8 mouse cellular contexts compared by ENCODE assay signal in genomic region chr5:31200327-31200768, GRCm38 (mm10). TPM values are rescaled to one million over a fixed set of nuclear protein-coding genes. Genes with fewer than 3 reads are reported as not detected.
DNase-seq lines count a peak whose midpoint lies in the region; ATAC-seq and TF ChIP-seq lines count a peak whose summit lies in the region.

No protein-coding gene starts in this region.

- 85% methylated on average over 27 of the region's 27 CpGs for WGBS in cerebellum, adult 2 months
- WGBS in neural tube, embryonic 11.5 days = 90% methylated on average over 27 of the region's 27 CpGs
- 88% methylated on average over 27 of the region's 27 CpGs for WGBS in intestine, embryonic 16.5 days
- WGBS in neural tube, embryonic 12.5 days = 90% methylated on average over 27 of the region's 27 CpGs

- H3K9ac ChIP-seq in neural tube, embryonic 11.5 days (ENCODE audit: low read length) = no peak overlapping the region
- no peak overlapping the region for H3K9ac ChIP-seq in intestine, embryonic 16.5 days (ENCODE audit: low read depth, low read length)
- H3K9ac ChIP-seq in neural tube, embryonic 12.5 days = peak overlapping the region; percentile 17; the same call in 1 of the 2 replicates

- H3K4me3 ChIP-seq in cerebellum, adult 2 months (replicated peaks; ENCODE audit: insufficient read depth, low read depth, low read length) = no peak overlapping the region
- peak overlapping the region; percentile 12; the same call in 1 of the 2 replicates for H3K4me3 ChIP-seq in neural tube, embryonic 11.5 days (ENCODE audit: low read depth, low read length)
- no peak overlapping the region for H3K4me3 ChIP-seq in intestine, embryonic 16.5 days (ENCODE audit: low read length)
- H3K4me3 ChIP-seq in neural tube, embryonic 12.5 days = 0 out of 2 replicates have a peak overlapping the region, but pooled peaks have one; percentile 0

- H3K4me2 ChIP-seq in neural tube, embryonic 11.5 days (ENCODE audit: low read depth) = peak overlapping the region; percentile 89; the same call in 1 of the 2 replicates
- H3K4me2 ChIP-seq in intestine, embryonic 16.5 days (ENCODE audit: low read depth, low read length) = 0 out of 2 replicates have a peak overlapping the region, but pooled peaks have one; percentile 66
- peak overlapping the region; percentile 87 for H3K4me2 ChIP-seq in neural tube, embryonic 12.5 days (replicated peaks)

- peak; percentile 36 to 42 for DNase-seq in cerebellum, adult 2 months
- no peak for DNase-seq in neural tube, embryonic 11.5 days (ENCODE audit: low spot score)
- DNase-seq in neural tube, embryonic 10.5 days (ENCODE audit: extremely low spot score, low spot score) = no peak

- peaks cover 37% of the 10 kb centered on the region for H3K36me3 ChIP-seq in neural tube, embryonic 11.5 days (ENCODE audit: control insufficient read depth, insufficient read depth, low read length)
- H3K36me3 ChIP-seq in intestine, embryonic 16.5 days (ENCODE audit: control insufficient read depth, insufficient read depth, low read length) = peaks cover 55% of the 10 kb centered on the region
- H3K36me3 ChIP-seq in neural tube, embryonic 12.5 days = peaks cover 84% of the 10 kb centered on the region

- H3K9me3 ChIP-seq in neural tube, embryonic 11.5 days (ENCODE audit: control insufficient read depth, low read length) = peaks cover 5% of the 10 kb centered on the region
- H3K9me3 ChIP-seq in intestine, embryonic 16.5 days (ENCODE audit: control insufficient read depth, low read length) = no peaks in the 10 kb centered on the region
- peaks cover 5% of the 10 kb centered on the region for H3K9me3 ChIP-seq in neural tube, embryonic 12.5 days

- no peak for TF ChIP-seq POLR2A in cerebellum, adult 2 months (IDR thresholded peaks at IDR 0.05; ENCODE audit: borderline replicate concordance, insufficient read depth, low read length)

- no peak for ATAC-seq in cerebellum, adult (ENCODE audit: insufficient number of reproducible peaks, low FRiP score, low TSS enrichment)
- ATAC-seq in neural tube, embryonic 11.5 days (ENCODE audit: insufficient read depth, low FRiP score, low TSS enrichment) = no peak
- ATAC-seq in intestine, embryonic 16.5 days = no peak
- ATAC-seq in neural tube, embryonic 12.5 days (ENCODE audit: low FRiP score, low read depth) = no peak
- no peak for ATAC-seq in inflammation-experienced regulatory T-cells, adult 6 months
- no peak for ATAC-seq in megakaryocyte progenitor cell, adult 5-6 weeks (replicated peaks; ENCODE audit: poor library complexity)

- no peaks in the 10 kb centered on the region for H3K4me1 ChIP-seq in cerebellum, adult 2 months (ENCODE audit: control insufficient read depth, insufficient read depth, low read length)
- H3K4me1 ChIP-seq in neural tube, embryonic 11.5 days (ENCODE audit: control insufficient read depth, insufficient read depth, low read length) = peaks cover 14% of the 10 kb centered on the region; the same call in 1 of the 2 replicates
- peaks cover 4% of the 10 kb centered on the region; the same call in 1 of the 2 replicates for H3K4me1 ChIP-seq in intestine, embryonic 16.5 days (ENCODE audit: control insufficient read depth, insufficient read depth, low read length)
- H3K4me1 ChIP-seq in neural tube, embryonic 12.5 days = peaks cover 23% of the 10 kb centered on the region

- no peak for TF ChIP-seq CTCF in cerebellum, adult 2 months (IDR thresholded peaks at IDR 0.05; ENCODE audit: borderline replicate concordance, insufficient read depth, low read depth, low read length)

- no peak overlapping the region for H3K27ac ChIP-seq in cerebellum, adult 2 months (ENCODE audit: insufficient read depth, low read length)
- H3K27ac ChIP-seq in neural tube, embryonic 11.5 days (ENCODE audit: low read depth, low read length) = no peak overlapping the region; the same call in 1 of the 2 replicates
- no peak overlapping the region for H3K27ac ChIP-seq in intestine, embryonic 16.5 days (ENCODE audit: low read length)
- H3K27ac ChIP-seq in neural tube, embryonic 12.5 days = no peak overlapping the region

- H3K27me3 ChIP-seq in cerebellum, adult 2 months (ENCODE audit: control insufficient read depth, insufficient read depth, low read length) = no peaks in the 10 kb centered on the region
- no peaks in the 10 kb centered on the region for H3K27me3 ChIP-seq in neural tube, embryonic 11.5 days (ENCODE audit: control insufficient read depth, insufficient read depth, low read length)
- H3K27me3 ChIP-seq in intestine, embryonic 16.5 days (replicated peaks; ENCODE audit: control insufficient read depth, insufficient read depth, low read length) = no peaks in the 10 kb centered on the region
- no peaks in the 10 kb centered on the region for H3K27me3 ChIP-seq in neural tube, embryonic 12.5 days (replicated peaks)

RNA-seq across cellular contexts. Expression of gene Zfp513, which starts 1.8 kb away (rescaled TPM):
- polyA plus RNA-seq in cerebellum, adult 2 months (2012; rRNA removed) = 44.5 and 45.4 TPM in 2 replicates
- polyA plus RNA-seq in neural tube, embryonic 11.5 days (2014; fragmentation: Nextera tagmentation; extraction: Ambion mirVana) = 6.4 and 7.0 TPM in 2 replicates
- polyA plus RNA-seq in intestine, embryonic 16.5 days (2015; fragmentation: Nextera tagmentation; extraction: Ambion mirVana) = 5.5 and 6.0 TPM in 2 replicates
- polyA plus RNA-seq in neural tube, embryonic 12.5 days (2016; fragmentation: Nextera tagmentation; extraction: Ambion mirVana) = 24.2 and 27.3 TPM in 2 replicates
- polyA plus RNA-seq in inflammation-experienced regulatory T-cells, adult 6 months (2017; shearing (Covaris generic)) = 1 to 10 TPM; 3.5 to 6.1 (median 5.4) TPM
- 7.1 and 7.3 TPM in 2 replicates for total RNA-seq in megakaryocyte progenitor cell, adult 5-6 weeks (2015)
- total RNA-seq in megakaryocyte progenitor cell, adult 5-6 weeks (2017) = 4.3 and 4.5 TPM in 2 replicates

RNA-seq across cellular contexts. Expression of gene Eif2b4, which starts 7.1 kb away (rescaled TPM):
- polyA plus RNA-seq in cerebellum, adult 2 months (2012; rRNA removed) = 87.1 and 93.7 TPM in 2 replicates
- polyA plus RNA-seq in neural tube, embryonic 11.5 days (2014; fragmentation: Nextera tagmentation; extraction: Ambion mirVana) = 69.6 and 77.7 TPM in 2 replicates
- polyA plus RNA-seq in intestine, embryonic 16.5 days (2015; fragmentation: Nextera tagmentation; extraction: Ambion mirVana) = 67.1 and 67.6 TPM in 2 replicates
- polyA plus RNA-seq in neural tube, embryonic 12.5 days (2016; fragmentation: Nextera tagmentation; extraction: Ambion mirVana) = 71.7 and 80.3 TPM in 2 replicates
- polyA plus RNA-seq in inflammation-experienced regulatory T-cells, adult 6 months (2017; shearing (Covaris generic)) = 10 to 100 TPM; 38.7 to 45.8 (median 44.4) TPM
- total RNA-seq in megakaryocyte progenitor cell, adult 5-6 weeks (2015) = 27.8 and 33.1 TPM in 2 replicates
- total RNA-seq in megakaryocyte progenitor cell, adult 5-6 weeks (2017) = 36.7 and 41.9 TPM in 2 replicates

RNA-seq across cellular contexts. Expression of gene Snx17, which starts 7.3 kb away (rescaled TPM):
- polyA plus RNA-seq in cerebellum, adult 2 months (2012; rRNA removed) = 124 and 125 TPM in 2 replicates
- 134 and 137 TPM in 2 replicates for polyA plus RNA-seq in neural tube, embryonic 11.5 days (2014; fragmentation: Nextera tagmentation; extraction: Ambion mirVana)
- polyA plus RNA-seq in intestine, embryonic 16.5 days (2015; fragmentation: Nextera tagmentation; extraction: Ambion mirVana) = 143 and 149 TPM in 2 replicates
- polyA plus RNA-seq in neural tube, embryonic 12.5 days (2016; fragmentation: Nextera tagmentation; extraction: Ambion mirVana) = 131 and 134 TPM in 2 replicates
- polyA plus RNA-seq in inflammation-experienced regulatory T-cells, adult 6 months (2017; shearing (Covaris generic)) = 100 to 1,000 TPM in 2 of 3 experiments, 10 to 100 TPM in 1; 96.4 to 122 (median 119) TPM
- total RNA-seq in megakaryocyte progenitor cell, adult 5-6 weeks (2015) = 52.1 and 54.2 TPM in 2 replicates
- 31.5 and 40.7 TPM in 2 replicates for total RNA-seq in megakaryocyte progenitor cell, adult 5-6 weeks (2017)

RNA-seq across cellular contexts. Expression of gene Ppm1g, which starts 20.1 kb away (rescaled TPM):
- 83.9 and 84.1 TPM in 2 replicates for polyA plus RNA-seq in cerebellum, adult 2 months (2012; rRNA removed)
- polyA plus RNA-seq in neural tube, embryonic 11.5 days (2014; fragmentation: Nextera tagmentation; extraction: Ambion mirVana) = 162 and 166 TPM in 2 replicates
- polyA plus RNA-seq in intestine, embryonic 16.5 days (2015; fragmentation: Nextera tagmentation; extraction: Ambion mirVana) = 110 and 122 TPM in 2 replicates
- 151 and 161 TPM in 2 replicates for polyA plus RNA-seq in neural tube, embryonic 12.5 days (2016; fragmentation: Nextera tagmentation; extraction: Ambion mirVana)
- 10 to 100 TPM; 38.5 to 63.1 (median 49.7) TPM for polyA plus RNA-seq in inflammation-experienced regulatory T-cells, adult 6 months (2017; shearing (Covaris generic))
- total RNA-seq in megakaryocyte progenitor cell, adult 5-6 weeks (2015) = 109 and 131 TPM in 2 replicates
- 168 and 213 TPM in 2 replicates for total RNA-seq in megakaryocyte progenitor cell, adult 5-6 weeks (2017)

RNA-seq across cellular contexts. Expression of gene Gtf3c2, which starts 20.4 kb away (rescaled TPM):
- 94.6 and 100 TPM in 2 replicates for polyA plus RNA-seq in cerebellum, adult 2 months (2012; rRNA removed)
- 75.1 and 89.0 TPM in 2 replicates for polyA plus RNA-seq in neural tube, embryonic 11.5 days (2014; fragmentation: Nextera tagmentation; extraction: Ambion mirVana)
- 56.4 and 60.3 TPM in 2 replicates for polyA plus RNA-seq in intestine, embryonic 16.5 days (2015; fragmentation: Nextera tagmentation; extraction: Ambion mirVana)
- 86.7 and 90.5 TPM in 2 replicates for polyA plus RNA-seq in neural tube, embryonic 12.5 days (2016; fragmentation: Nextera tagmentation; extraction: Ambion mirVana)
- 100 to 1,000 TPM in 1 of 3 experiments, 10 to 100 TPM in 2; 61.8 to 103 (median 81.3) TPM for polyA plus RNA-seq in inflammation-experienced regulatory T-cells, adult 6 months (2017; shearing (Covaris generic))
- total RNA-seq in megakaryocyte progenitor cell, adult 5-6 weeks (2015) = 72.1 and 83.7 TPM in 2 replicates
- 46.9 and 63.5 TPM in 2 replicates for total RNA-seq in megakaryocyte progenitor cell, adult 5-6 weeks (2017)

Comparison
In these comparisons a context has a peak if more than half of its experiments do, and no peak if none do; other contexts are left out.
1. DNase-seq: peak in cerebellum, adult 2 months (2 of 2); none in neural tube, embryonic 11.5 days (single experiment) and neural tube, embryonic 10.5 days (single experiment).
2. H3K4me3 ChIP-seq: peak in neural tube, embryonic 11.5 days (single experiment) and neural tube, embryonic 12.5 days (single experiment); none in cerebellum, adult 2 months (single experiment) and intestine, embryonic 16.5 days (single experiment).
3. Peak in every context shown above with its lines, with median percentiles within 50 percentile points of each other: H3K4me2 ChIP-seq.